Mouse (Mus musculus): Measurements from ENCODE around the gene Pkp4.

DNA sequence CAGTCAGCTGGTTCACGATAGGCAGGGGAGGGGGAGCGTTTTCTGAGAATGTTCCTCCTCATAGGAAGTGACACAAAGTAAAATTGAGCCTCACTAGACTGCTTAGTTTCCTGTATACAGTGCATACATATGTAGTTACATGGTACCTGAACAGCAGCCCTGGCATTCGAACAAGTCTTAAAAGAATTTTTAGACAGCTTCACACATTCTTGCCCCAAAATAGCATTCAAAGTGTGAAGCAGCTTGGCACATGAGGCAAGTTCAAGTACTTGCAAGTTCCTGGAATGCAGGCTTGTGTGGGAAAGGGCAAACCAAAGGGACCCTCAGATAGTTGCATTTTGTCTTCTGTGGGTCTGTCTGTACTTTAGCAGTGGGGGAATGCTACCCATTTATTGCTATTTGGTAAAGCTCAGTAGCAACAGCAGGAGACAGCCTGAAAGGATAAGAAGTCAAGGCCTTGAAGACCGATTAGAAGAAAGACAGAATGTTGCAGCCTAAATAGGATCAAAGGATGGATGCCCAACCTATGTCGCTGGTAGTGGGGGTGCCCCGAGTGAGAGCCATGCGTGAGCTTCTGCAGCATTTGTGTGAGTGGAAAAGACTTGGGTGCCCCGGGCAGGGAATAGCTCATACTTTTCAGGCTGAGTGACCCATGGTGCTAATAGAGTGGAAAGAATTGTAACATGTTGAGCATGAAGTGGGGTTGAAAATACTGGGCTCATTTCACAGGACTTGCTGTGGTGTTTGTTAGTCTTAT lies 124.3 kb downstream of the Pkp4 start:
- TF ChIP-seq CTCF (IDR thresholded peaks at IDR 0.05; ENCODE audit: low read depth) (no peak), EP300 (IDR thresholded peaks at IDR 0.05; ENCODE audit: low read depth) (no peak)

Data from liver, postnatal 0 days (tissue).